Mouse (Mus musculus) c-Kit-negative CD71-positive TER-119-positive erythroid progenitor cells, embryonic 14.5 days (primary cell): ENCODE data around the gene Fat2.

Experiments
- DNase-seq: peaks from one replicate; pipeline ENCODE4 v3.0.0-alpha.2; 2013; ENCODE audit warnings: low read depth, low spot score

The Fat2 gene

GRCm38 (mm10) chr11:55336101-55336891 is at the start of gene Fat2:
Gene Fat2, minus strand, starts transcription at chr11:55336564.
- no peak for DNase-seq

GRCm38 (mm10) chr11:55383463-55384045 is 47.2 kb upstream of the Fat2 start:
- no peak for DNase-seq

GRCm38 (mm10) chr11:55380908-55381307 is 44.5 kb upstream of the Fat2 start:
- no peak for DNase-seq

- DNase-seq = no peak
Observed at GRCm38 (mm10) chr11:55378371-55378770, 42.0 kb upstream of the Fat2 start.

GRCm38 (mm10) chr11:55373838-55374237 is 37.5 kb upstream of the Fat2 start:
- peak; percentile 27 for DNase-seq

- DNase-seq = no peak
Observed at GRCm38 (mm10) chr11:55373373-55373772, 37.0 kb upstream of the Fat2 start.

GRCm38 (mm10) chr11:55372001-55372400 is 35.6 kb upstream of the Fat2 start:
- DNase-seq = no peak

GRCm38 (mm10) chr11:55369093-55369471 is 32.7 kb upstream of the Fat2 start:
- DNase-seq = no peak

GRCm38 (mm10) chr11:55368388-55369092 is 32.2 kb upstream of the Fat2 start:
- no peak for DNase-seq

- DNase-seq = no peak
Observed at GRCm38 (mm10) chr11:55367783-55368182, 31.4 kb upstream of the Fat2 start.

GRCm38 (mm10) chr11:55365840-55366239 is 29.5 kb upstream of the Fat2 start:
- no peak for DNase-seq

- no peak for DNase-seq
Observed at GRCm38 (mm10) chr11:55365242-55365641, 28.9 kb upstream of the Fat2 start.

- no peak for DNase-seq
Observed at GRCm38 (mm10) chr11:55364662-55365061, 28.3 kb upstream of the Fat2 start.

GRCm38 (mm10) chr11:55358094-55358783 is 21.9 kb upstream of the Fat2 start:
- DNase-seq = no peak

GRCm38 (mm10) chr11:55356846-55357245 is 20.5 kb upstream of the Fat2 start:
- DNase-seq = no peak

- no peak for DNase-seq
Observed at GRCm38 (mm10) chr11:55341961-55342371, 5.6 kb upstream of the Fat2 start.

GRCm38 (mm10) chr11:55340789-55341188 is 4.4 kb upstream of the Fat2 start:
- DNase-seq = no peak

- DNase-seq = no peak
Observed at GRCm38 (mm10) chr11:55337032-55337769, 837 bp upstream of the Fat2 start.

GRCm38 (mm10) chr11:55335314-55336076 is 869 bp downstream of the Fat2 start:
- DNase-seq = no peak

- no peak for DNase-seq
Observed at GRCm38 (mm10) chr11:55334545-55334944, 1.8 kb downstream of the Fat2 start.

GRCm38 (mm10) chr11:55334063-55334462 is 2.3 kb downstream of the Fat2 start:
- no peak for DNase-seq
